Mouse (Mus musculus) heart, embryonic 10.5 days (tissue): ENCODE results near the gene Slc7a10. TPM values are rescaled to one million over a fixed set of nuclear protein-coding genes. Genes with fewer than 3 reads are reported as not detected.

Source experiments
- DNase-seq: peaks from one replicate; pipeline ENCODE4 v3.0.0-alpha.2; 2017; ENCODE audit warnings: low spot score
- H3K27ac ChIP-seq: fragments of 300-500 bp; sonication (generic); 2 replicates; pipeline ENCODE4 v1.5.1; 2016; ENCODE audit warnings: mild to moderate bottlenecking
- H3K27me3 ChIP-seq: fragments of 300-500 bp; sonication (generic); 2 replicates; pipeline ENCODE4 v1.6.1; 2016; ENCODE audit warnings: mild to moderate bottlenecking; ENCODE audit not compliant: poor library complexity, insufficient read depth, severe bottlenecking
- H3K36me3 ChIP-seq: fragments of 300-500 bp; sonication (generic); 2 replicates; pipeline ENCODE4 v1.6.1; 2016; ENCODE audit warnings: mild to moderate bottlenecking, moderate library complexity
- H3K4me1 ChIP-seq: fragments of 300-500 bp; sonication (generic); 2 replicates; pipeline ENCODE4 v1.6.1; 2016; ENCODE audit warnings: mild to moderate bottlenecking
- H3K4me3 ChIP-seq: fragments of 300-500 bp; sonication (generic); 2 replicates; pipeline ENCODE4 v1.5.1; 2016; ENCODE audit warnings: mild to moderate bottlenecking, moderate library complexity
- H3K9me3 ChIP-seq: fragments of 300-500 bp; sonication (generic); 2 replicates; pipeline ENCODE4 v1.6.1; 2016; ENCODE audit warnings: mild to moderate bottlenecking, moderate library complexity
- WGBS: fragments of 180-500 bp; shearing (Covaris S2); methylation state at CpG from one replicate; pipeline ENCODE4 v1.1.7; 2016; 5-methylcytosine and 5-hydroxymethylcytosine counted together
- polyA plus RNA-seq: library from polyadenylated mRNA; unstranded; fragments of >200 nt; fragmentation: Nextera tagmentation; extraction: Ambion mirVana; gene quantifications from 2 replicates; pipeline ENCODE4 v1.2.1, GENCODE M21; 2016

Gene Slc7a10
- polyA plus RNA-seq, 1 experiment from 2014 or later: 0.14 TPM

DNA sequence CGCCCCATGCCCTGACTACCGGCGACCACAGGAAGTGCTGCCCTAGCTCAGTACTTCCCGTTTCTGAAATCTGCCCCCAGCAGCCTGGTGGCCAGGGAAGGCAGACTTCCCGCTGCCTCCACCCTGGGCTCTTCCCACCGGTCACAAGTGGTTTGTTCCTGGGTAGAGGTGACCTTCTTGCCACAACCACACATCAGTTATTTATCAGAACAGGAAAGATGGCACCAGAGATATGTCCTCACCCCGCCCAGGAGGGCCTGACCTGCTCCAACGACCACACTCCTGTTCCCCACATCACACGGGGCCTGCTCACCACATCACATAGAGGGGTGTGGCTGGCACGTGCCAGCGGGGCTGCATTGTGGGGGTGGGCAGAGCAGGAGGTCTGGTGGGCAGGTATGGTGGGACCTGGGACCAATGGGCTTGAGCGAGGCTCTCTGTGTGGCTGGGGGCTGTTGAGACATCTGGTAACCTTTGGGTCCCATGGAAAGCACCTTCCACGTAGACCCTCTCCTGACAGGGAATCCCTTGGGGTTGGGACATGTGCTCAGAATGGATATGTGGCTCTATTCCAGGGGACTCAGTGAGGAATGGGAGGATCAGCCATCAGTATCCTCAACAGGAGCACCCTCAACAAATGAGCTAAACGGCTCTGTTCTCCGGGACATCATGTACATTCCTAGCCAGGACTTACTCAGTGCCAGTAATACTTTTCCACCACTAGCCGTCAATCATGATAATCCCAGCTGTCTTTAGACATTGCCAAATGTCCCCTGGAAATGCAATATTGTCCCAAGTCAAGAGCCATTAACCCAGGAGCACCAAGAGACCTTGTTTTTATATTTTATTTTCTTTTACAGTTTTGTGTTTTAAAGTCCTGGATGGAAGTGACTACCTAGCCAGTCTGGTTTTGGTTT, 29.4 kb upstream of the Slc7a10 start:
- no peak for DNase-seq
- Histone ChIP-seq H3K4me1 (peaks cover 7% of the 10 kb centered on the region), H3K36me3 (no peaks in the 10 kb centered on the region), H3K27me3 (peaks cover 21% of the 10 kb centered on the region; the same call in 1 of the 2 replicates), H3K9me3 (no peaks in the 10 kb centered on the region; the same call in 1 of the 2 replicates), H3K27ac (no peak overlapping the region), H3K4me3 (no peak overlapping the region)
- 62% methylated on average over 16 of the region's 16 CpGs for WGBS

DNA sequence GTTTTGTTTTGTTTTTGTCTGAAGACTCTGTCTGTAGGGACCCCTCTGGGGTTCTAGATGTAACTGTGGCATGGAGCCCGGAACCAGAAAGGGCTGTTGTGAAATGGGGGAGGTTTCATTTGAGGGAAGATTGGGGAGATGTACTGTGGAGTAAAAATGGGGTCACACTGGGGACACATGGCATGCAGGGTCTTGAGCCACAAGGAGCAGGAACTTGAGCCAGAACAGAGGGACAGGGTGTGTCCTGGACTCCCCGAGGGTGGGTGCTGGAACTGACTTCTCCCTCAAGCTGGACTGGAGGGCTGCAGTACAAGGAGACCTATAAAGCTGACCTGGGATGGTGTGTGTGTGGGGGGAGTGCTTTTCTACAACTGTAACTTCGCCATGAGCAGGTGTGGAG, 28.7 kb upstream of the Slc7a10 start:
- Histone ChIP-seq H3K4me1 (peaks cover 7% of the 10 kb centered on the region), H3K27ac (no peak overlapping the region), H3K4me3 (no peak overlapping the region), H3K36me3 (no peaks in the 10 kb centered on the region), H3K27me3 (peaks cover 21% of the 10 kb centered on the region), H3K9me3 (no peaks in the 10 kb centered on the region; the same call in 1 of the 2 replicates)
- WGBS: 74% methylated on average over 3 of the region's 3 CpGs
- no peak for DNase-seq

DNA sequence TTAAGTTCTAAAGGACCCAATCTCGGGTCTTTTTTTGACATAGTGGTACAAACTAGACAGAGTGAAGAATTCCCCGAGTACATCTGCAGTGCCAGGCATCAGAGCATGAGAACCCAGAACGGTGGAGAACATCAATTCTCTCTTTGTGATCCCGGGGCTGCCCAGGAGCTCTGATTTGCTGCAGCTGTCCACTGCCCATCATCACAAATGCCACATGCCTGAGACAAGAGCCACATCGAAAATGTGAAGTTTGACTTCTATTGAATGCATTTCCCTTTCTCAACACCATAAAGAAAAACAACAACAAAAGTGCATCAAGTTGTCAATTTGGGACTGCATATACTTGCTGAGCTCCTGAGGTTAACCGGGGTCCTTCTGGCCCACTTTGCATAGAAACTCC, 23.7 kb upstream of the Slc7a10 start:
- WGBS: 68% methylated on average over 6 of the region's 6 CpGs
- H3K4me3 ChIP-seq: no peak overlapping the region
- no peaks in the 10 kb centered on the region; the same call in 1 of the 2 replicates for H3K9me3 ChIP-seq
- no peak for DNase-seq
- no peaks in the 10 kb centered on the region for H3K36me3 ChIP-seq
- H3K27me3 ChIP-seq: peaks cover 25% of the 10 kb centered on the region
- H3K27ac ChIP-seq: no peak overlapping the region
- H3K4me1 ChIP-seq: 0 out of 2 replicates have a peak, but pooled peaks cover 2% of the 10 kb centered on the region

DNA sequence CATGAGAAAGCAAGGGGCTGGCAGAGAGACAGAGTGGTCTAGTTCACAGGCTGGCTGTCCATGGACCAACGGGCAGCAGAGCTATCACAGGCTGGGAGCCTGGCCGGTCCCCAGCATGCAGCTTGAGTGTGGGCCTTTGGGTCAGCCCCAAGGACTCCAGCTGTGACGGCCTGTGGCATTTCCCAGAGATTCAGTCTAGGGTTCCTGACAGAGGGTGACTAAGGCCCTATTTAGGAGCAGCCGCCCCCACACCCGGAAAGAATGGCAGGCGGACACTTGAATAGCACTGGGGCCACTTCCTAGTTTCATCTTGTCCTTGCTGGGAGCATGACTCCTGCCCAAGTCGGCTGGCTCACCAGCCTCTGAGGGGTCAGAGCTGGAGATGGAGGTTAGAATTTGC, 22.6 kb upstream of the Slc7a10 start:
- 0 out of 2 replicates have a peak, but pooled peaks cover 2% of the 10 kb centered on the region for H3K4me1 ChIP-seq
- H3K4me3 ChIP-seq: no peak overlapping the region
- no peak for DNase-seq
- H3K36me3 ChIP-seq: no peaks in the 10 kb centered on the region
- peaks cover 35% of the 10 kb centered on the region for H3K27me3 ChIP-seq
- H3K9me3 ChIP-seq: no peaks in the 10 kb centered on the region; the same call in 1 of the 2 replicates
- WGBS: 59% methylated on average over 7 of the region's 7 CpGs
- no peak overlapping the region for H3K27ac ChIP-seq

DNA sequence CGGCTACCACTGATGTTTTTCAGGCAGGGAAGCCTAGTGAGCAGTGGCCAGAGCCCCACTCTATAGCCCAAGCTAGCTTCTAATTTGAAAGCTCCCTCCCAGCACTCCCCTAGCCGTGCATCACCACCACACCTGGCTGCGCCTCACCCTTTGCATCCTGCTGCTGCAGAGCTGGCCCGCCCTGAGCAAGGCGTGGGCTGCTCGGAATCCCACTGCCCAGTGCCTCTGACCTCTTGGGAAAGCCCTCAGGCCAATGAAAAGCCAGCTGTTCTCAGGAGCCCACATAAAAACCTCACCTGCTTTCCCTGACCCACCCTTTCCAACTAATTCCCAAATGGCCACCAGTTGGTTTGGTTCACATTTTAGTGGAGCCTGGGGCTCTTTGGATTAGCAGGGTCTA, 22.1 kb upstream of the Slc7a10 start:
- DNase-seq: no peak
- H3K27me3 ChIP-seq: peaks cover 40% of the 10 kb centered on the region
- H3K27ac ChIP-seq: no peak overlapping the region
- H3K9me3 ChIP-seq: no peaks in the 10 kb centered on the region; the same call in 1 of the 2 replicates
- H3K4me1 ChIP-seq: 0 out of 2 replicates have a peak, but pooled peaks cover 2% of the 10 kb centered on the region
- WGBS: 67% methylated on average over 6 of the region's 6 CpGs
- H3K36me3 ChIP-seq: no peaks in the 10 kb centered on the region
- no peak overlapping the region for H3K4me3 ChIP-seq

DNA sequence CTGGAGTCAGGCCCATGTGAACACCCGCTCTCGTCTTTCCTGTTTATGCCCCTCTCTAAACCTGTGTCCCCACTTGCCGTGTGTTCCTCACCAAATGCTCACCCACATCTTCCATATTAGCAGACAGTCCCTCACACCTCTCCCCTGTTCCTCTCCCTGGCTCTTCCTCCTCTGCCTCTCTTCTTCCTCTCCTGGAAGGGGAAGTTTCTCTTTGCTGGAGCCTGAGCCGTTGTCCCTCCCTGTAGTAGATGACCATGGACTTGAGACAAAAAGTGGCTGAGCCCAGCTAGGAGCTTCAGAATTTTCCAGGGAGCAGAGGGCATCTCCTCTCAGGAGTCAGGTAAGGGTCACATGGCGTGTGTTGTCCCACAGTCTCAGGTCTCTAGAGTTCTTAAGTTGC, 19.2 kb upstream of the Slc7a10 start:
- DNase-seq: no peak
- no peak overlapping the region for H3K27ac ChIP-seq
- H3K27me3 ChIP-seq: peaks cover 57% of the 10 kb centered on the region
- 80% methylated on average over 5 of the region's 5 CpGs for WGBS
- H3K36me3 ChIP-seq: no peaks in the 10 kb centered on the region
- no peaks in the 10 kb centered on the region for H3K9me3 ChIP-seq
- no peak overlapping the region for H3K4me3 ChIP-seq
- peaks cover 3% of the 10 kb centered on the region; the same call in 1 of the 2 replicates for H3K4me1 ChIP-seq

DNA sequence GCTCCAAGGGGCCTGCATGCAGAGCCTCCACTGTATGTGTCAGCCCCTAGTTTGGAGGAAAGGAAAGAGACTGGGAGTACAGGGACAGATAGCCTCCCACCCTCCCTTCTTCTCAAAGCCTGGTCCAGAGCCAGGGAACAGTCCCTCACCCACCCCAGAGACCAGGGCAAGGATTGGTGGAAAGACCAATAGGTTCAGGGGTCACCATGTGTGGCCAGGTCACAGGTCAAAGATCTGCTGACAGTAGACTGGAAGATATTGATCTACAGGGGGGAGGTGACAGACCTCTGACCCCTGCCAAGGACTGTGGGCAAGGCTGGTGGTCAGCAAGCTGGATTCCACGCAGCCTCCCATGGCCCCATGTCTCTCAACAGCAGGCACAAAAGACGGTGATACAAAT, 18.3 kb upstream of the Slc7a10 start:
- Histone ChIP-seq H3K36me3 (no peaks in the 10 kb centered on the region), H3K9me3 (no peaks in the 10 kb centered on the region), H3K27me3 (peaks cover 66% of the 10 kb centered on the region), H3K4me1 (peaks cover 7% of the 10 kb centered on the region; the same call in 1 of the 2 replicates), H3K27ac (no peak overlapping the region), H3K4me3 (no peak overlapping the region)
- 71% methylated on average over 2 of the region's 2 CpGs for WGBS
- DNase-seq: no peak

DNA sequence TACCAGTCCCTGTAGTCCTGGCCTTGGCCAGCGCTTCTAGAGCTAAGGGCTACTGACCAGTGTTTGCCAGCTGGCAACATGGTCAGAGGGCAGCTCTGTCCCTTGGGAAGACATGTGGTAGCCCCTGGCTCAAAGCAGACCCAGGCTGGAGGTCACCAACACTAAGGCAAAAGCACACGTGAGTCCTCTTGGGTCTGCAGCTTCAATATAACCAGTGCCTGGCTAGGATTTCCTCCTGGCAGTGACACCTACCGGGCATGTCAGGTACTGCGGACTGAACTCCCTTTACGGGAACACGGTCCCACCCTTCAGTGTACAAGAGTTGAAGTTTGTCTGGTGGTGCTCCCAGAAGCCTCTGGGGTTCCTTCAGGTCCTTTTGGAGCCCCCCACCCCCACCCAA, 16.8 kb upstream of the Slc7a10 start:
- peaks cover 5% of the 10 kb centered on the region; the same call in 1 of the 2 replicates for H3K4me1 ChIP-seq
- H3K27me3 ChIP-seq: peaks cover 77% of the 10 kb centered on the region
- H3K36me3 ChIP-seq: no peaks in the 10 kb centered on the region
- no peaks in the 10 kb centered on the region for H3K9me3 ChIP-seq
- H3K27ac ChIP-seq: no peak overlapping the region
- no peak overlapping the region for H3K4me3 ChIP-seq
- 15% methylated on average over 6 of the region's 6 CpGs for WGBS
- peak; percentile 86 for DNase-seq

DNA sequence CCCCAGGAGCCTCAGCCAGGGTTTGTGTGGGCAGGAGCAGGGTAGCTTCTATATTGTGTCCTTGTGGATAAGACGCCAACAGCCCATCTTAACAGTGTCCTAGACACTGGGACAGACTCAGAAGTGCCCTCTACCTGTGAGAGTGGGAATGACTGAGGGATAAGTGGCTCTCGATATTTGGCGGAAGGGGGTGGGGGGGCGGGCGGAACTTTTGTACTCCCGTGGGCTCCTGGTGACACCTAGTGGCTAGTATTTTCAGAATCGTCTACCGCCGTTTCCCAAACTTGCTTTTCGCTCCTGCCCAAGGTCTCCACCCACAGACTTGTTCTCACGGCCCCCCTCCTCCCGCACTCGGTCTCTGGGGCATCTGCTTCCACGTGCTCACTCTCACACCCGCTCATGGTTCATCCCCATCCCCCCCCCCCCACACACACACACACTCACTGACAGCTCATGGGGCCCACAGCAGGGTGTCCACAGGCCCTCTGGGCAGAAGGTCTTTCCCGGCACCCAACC, 14.3 kb upstream of the Slc7a10 start:
- H3K4me3 ChIP-seq: peak overlapping the region; percentile 32
- WGBS: 2% methylated on average over 14 of the region's 16 CpGs
- H3K27me3 ChIP-seq: peaks cover 78% of the 10 kb centered on the region
- H3K27ac ChIP-seq: no peak overlapping the region
- no peaks in the 10 kb centered on the region for H3K36me3 ChIP-seq
- peak; percentile 86 for DNase-seq
- peaks cover 11% of the 10 kb centered on the region for H3K4me1 ChIP-seq
- no peaks in the 10 kb centered on the region for H3K9me3 ChIP-seq

DNA sequence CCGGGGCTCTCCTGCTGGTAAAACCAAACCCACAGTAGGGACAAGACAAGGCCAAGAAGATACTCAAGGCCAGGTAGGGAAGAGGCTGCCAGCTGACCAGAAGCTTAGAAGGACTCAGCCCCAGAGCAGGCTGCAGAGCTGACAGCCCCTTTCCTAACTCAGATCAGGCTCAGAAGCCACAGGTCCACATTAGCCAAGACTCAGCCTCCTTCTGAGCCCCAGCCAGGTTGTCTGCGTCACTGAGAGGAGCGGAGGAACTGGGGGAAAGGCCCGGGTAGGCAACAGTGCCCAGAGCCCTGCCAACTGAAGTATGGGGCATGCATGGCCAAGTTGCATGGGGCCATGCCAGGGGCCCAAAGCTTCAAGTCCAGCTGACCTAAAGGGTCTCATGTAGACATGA, 13.7 kb upstream of the Slc7a10 start:
- 65% methylated on average over 4 of the region's 4 CpGs for WGBS
- peaks cover 11% of the 10 kb centered on the region for H3K4me1 ChIP-seq
- H3K9me3 ChIP-seq: no peaks in the 10 kb centered on the region
- H3K27ac ChIP-seq: no peak overlapping the region
- no peak for DNase-seq
- no peak overlapping the region for H3K4me3 ChIP-seq
- H3K27me3 ChIP-seq: peaks cover 72% of the 10 kb centered on the region
- H3K36me3 ChIP-seq: no peaks in the 10 kb centered on the region

DNA sequence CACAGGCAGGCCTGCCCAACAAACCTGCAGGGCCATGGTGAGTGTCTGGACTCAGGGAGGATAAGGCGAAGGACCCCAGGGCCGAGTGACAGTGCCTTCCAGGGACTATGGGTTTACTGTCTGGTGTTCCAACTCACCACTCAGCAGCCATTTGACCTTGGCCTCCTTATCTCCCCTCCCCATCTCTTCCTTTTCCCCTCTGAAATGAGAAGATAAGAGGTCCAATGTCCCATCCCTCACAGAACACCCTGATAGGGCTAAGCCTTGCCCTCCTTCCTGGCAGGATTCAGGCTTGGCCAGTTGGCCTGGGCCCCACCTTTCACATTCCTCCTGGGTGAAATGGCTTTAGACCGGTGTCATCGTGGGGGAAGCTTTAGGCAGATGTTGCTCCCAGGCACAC, 10.7 kb upstream of the Slc7a10 start:
- Histone ChIP-seq H3K36me3 (no peaks in the 10 kb centered on the region), H3K27ac (no peak overlapping the region), H3K27me3 (peaks cover 50% of the 10 kb centered on the region), H3K4me3 (no peak overlapping the region), H3K4me1 (peaks cover 11% of the 10 kb centered on the region), H3K9me3 (no peaks in the 10 kb centered on the region)
- 80% methylated on average over 4 of the region's 4 CpGs for WGBS
- DNase-seq: no peak

DNA sequence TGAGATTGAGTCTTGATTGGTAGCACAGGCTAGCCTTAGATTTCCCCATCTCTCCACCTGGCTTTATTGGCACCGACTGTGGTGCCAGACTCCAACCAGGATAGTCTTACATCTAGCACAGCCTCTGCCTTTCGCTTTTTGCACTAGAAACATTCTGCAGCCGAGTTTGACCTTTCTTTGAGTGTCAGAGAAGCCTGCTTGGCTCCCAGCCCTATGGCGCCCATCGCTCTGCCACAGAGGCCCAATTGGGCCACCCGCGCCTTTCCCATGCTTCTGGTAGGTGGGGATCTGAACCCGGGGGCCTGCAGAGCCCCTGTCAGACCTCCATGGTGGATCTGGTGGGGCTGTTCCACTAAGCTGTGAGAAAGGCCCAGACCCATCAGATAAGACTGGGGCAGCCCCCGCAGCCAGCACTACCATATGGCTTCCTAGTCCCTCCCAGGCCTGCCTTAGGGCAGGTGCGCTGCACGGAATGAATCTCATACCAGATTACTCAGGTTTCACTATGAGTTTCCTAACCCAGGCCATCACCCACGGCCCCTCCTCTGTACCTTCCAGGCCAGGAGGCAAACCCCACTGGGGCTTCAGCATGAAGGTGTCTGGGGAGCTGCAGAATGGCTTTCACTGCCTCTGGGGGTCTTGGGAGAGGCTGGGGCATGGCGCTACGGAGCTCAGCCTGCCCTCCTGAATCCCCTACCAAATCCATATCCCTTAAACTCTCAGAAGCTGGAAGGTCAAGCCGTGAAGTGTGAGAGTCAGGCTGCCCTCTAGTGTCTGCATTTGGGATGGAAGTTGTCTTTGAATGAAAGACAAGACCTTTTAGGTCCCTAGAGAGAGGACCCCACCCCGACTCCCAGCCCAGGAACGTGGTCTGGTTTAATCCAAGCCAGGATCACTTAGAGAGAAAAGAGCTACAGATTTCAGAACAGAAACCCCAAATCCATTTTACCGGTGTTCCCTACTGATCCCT, 9.5 kb upstream of the Slc7a10 start:
- 43% methylated on average over 18 of the region's 18 CpGs for WGBS
- Histone ChIP-seq H3K36me3 (no peaks in the 10 kb centered on the region), H3K9me3 (no peaks in the 10 kb centered on the region), H3K27me3 (peaks cover 40% of the 10 kb centered on the region), H3K27ac (no peak overlapping the region), H3K4me3 (no peak overlapping the region), H3K4me1 (peaks cover 11% of the 10 kb centered on the region)
- DNase-seq: no peak
